Mouse (Mus musculus): ENCODE measurements around the gene Map2k3.

The Map2k3 gene

GRCm38 (mm10) chr11:60935326-60935974 is 3.6 kb downstream of the Map2k3 start:
- Histone ChIP-seq H3K36me3 (ENCODE audit: control insufficient read depth, insufficient read depth, low read length, poor library complexity, severe bottlenecking) (no peaks in the 10 kb centered on the region), H3K27me3 (ENCODE audit: control insufficient read depth, insufficient read depth, low read length, poor library complexity, severe bottlenecking) (no peaks in the 10 kb centered on the region)
- DNase-seq (ENCODE audit: low read depth, low spot score), result peak; percentile 72

GRCm38 (mm10) chr11:60935975-60936373 is 4.1 kb downstream of the Map2k3 start:
- Histone ChIP-seq H3K27me3 (ENCODE audit: control insufficient read depth, insufficient read depth, low read length, poor library complexity, severe bottlenecking) (no peaks in the 10 kb centered on the region), H3K36me3 (ENCODE audit: control insufficient read depth, insufficient read depth, low read length, poor library complexity, severe bottlenecking) (no peaks in the 10 kb centered on the region)
- peak; percentile 23 for DNase-seq (ENCODE audit: low read depth, low spot score)

GRCm38 (mm10) chr11:60937611-60938010 is 5.8 kb downstream of the Map2k3 start:
- no peaks in the 10 kb centered on the region; the same call in none of the 2 replicates for H3K36me3 ChIP-seq (ENCODE audit: control insufficient read depth, insufficient read depth, low read length, poor library complexity, severe bottlenecking)
- no peaks in the 10 kb centered on the region for H3K27me3 ChIP-seq (ENCODE audit: control insufficient read depth, insufficient read depth, low read length, poor library complexity, severe bottlenecking)
- no peak for DNase-seq (ENCODE audit: low read depth, low spot score)

- no peaks in the 10 kb centered on the region for H3K27me3 ChIP-seq (ENCODE audit: control insufficient read depth, insufficient read depth, low read length, poor library complexity, severe bottlenecking)
- H3K36me3 ChIP-seq (ENCODE audit: control insufficient read depth, insufficient read depth, low read length, poor library complexity, severe bottlenecking), result peaks cover 2% of the 10 kb centered on the region
- no peak for DNase-seq (ENCODE audit: low read depth, low spot score)
Observed at GRCm38 (mm10) chr11:60939487-60939886, 7.7 kb downstream of the Map2k3 start.

GRCm38 (mm10) chr11:60940501-60940900 is 8.7 kb downstream of the Map2k3 start:
- no peak for DNase-seq (ENCODE audit: low read depth, low spot score)
- Histone ChIP-seq H3K27me3 (ENCODE audit: control insufficient read depth, insufficient read depth, low read length, poor library complexity, severe bottlenecking) (no peaks in the 10 kb centered on the region), H3K36me3 (ENCODE audit: control insufficient read depth, insufficient read depth, low read length, poor library complexity, severe bottlenecking) (peaks cover 3% of the 10 kb centered on the region)

- peaks cover 3% of the 10 kb centered on the region for H3K36me3 ChIP-seq (ENCODE audit: control insufficient read depth, insufficient read depth, low read length, poor library complexity, severe bottlenecking)
- no peak for DNase-seq (ENCODE audit: low read depth, low spot score)
- no peaks in the 10 kb centered on the region for H3K27me3 ChIP-seq (ENCODE audit: control insufficient read depth, insufficient read depth, low read length, poor library complexity, severe bottlenecking)
Observed at GRCm38 (mm10) chr11:60941370-60941769, 9.5 kb downstream of the Map2k3 start.

GRCm38 (mm10) chr11:60942263-60943015 is 10.6 kb downstream of the Map2k3 start:
- peaks cover 3% of the 10 kb centered on the region for H3K36me3 ChIP-seq (ENCODE audit: control insufficient read depth, insufficient read depth, low read length, poor library complexity, severe bottlenecking)
- DNase-seq (ENCODE audit: low read depth, low spot score), result no peak
- H3K27me3 ChIP-seq (ENCODE audit: control insufficient read depth, insufficient read depth, low read length, poor library complexity, severe bottlenecking), result no peaks in the 10 kb centered on the region

GRCm38 (mm10) chr11:60945003-60945402 is 13.2 kb downstream of the Map2k3 start:
- H3K36me3 ChIP-seq (ENCODE audit: control insufficient read depth, insufficient read depth, low read length, poor library complexity, severe bottlenecking), result peaks cover 3% of the 10 kb centered on the region
- DNase-seq (ENCODE audit: low read depth, low spot score), result no peak
- H3K27me3 ChIP-seq (ENCODE audit: control insufficient read depth, insufficient read depth, low read length, poor library complexity, severe bottlenecking), result no peaks in the 10 kb centered on the region

GRCm38 (mm10) chr11:60951896-60952295 is 20.1 kb downstream of the Map2k3 start:
- DNase-seq (ENCODE audit: low read depth, low spot score), result no peak
- Histone ChIP-seq H3K36me3 (ENCODE audit: control insufficient read depth, insufficient read depth, low read length, poor library complexity, severe bottlenecking) (no peaks in the 10 kb centered on the region; the same call in 1 of the 2 replicates), H3K27me3 (ENCODE audit: control insufficient read depth, insufficient read depth, low read length, poor library complexity, severe bottlenecking) (no peaks in the 10 kb centered on the region)

GRCm38 (mm10) chr11:60952362-60952761 is 20.5 kb downstream of the Map2k3 start:
- DNase-seq (ENCODE audit: low read depth, low spot score), result no peak
- H3K27me3 ChIP-seq (ENCODE audit: control insufficient read depth, insufficient read depth, low read length, poor library complexity, severe bottlenecking), result no peaks in the 10 kb centered on the region

GRCm38 (mm10) chr11:60952986-60953385 is 21.2 kb downstream of the Map2k3 start:
- DNase-seq (ENCODE audit: low read depth, low spot score), result no peak
- Histone ChIP-seq H3K36me3 (ENCODE audit: control insufficient read depth, insufficient read depth, low read length, poor library complexity, severe bottlenecking) (no peaks in the 10 kb centered on the region; the same call in 1 of the 2 replicates), H3K27me3 (ENCODE audit: control insufficient read depth, insufficient read depth, low read length, poor library complexity, severe bottlenecking) (no peaks in the 10 kb centered on the region)

More at GRCm38 (mm10) chr11:60952362-60952761, 20.5 kb downstream of the Map2k3 start:
- no peaks in the 10 kb centered on the region; the same call in 1 of the 2 replicates for H3K36me3 ChIP-seq (ENCODE audit: control insufficient read depth, insufficient read depth, low read length, poor library complexity, severe bottlenecking)

GRCm38 (mm10) chr11:60953803-60954202 is 22.0 kb downstream of the Map2k3 start:
- Histone ChIP-seq H3K36me3 (ENCODE audit: control insufficient read depth, insufficient read depth, low read length, poor library complexity, severe bottlenecking) (no peaks in the 10 kb centered on the region; the same call in 1 of the 2 replicates), H3K27me3 (ENCODE audit: control insufficient read depth, insufficient read depth, low read length, poor library complexity, severe bottlenecking) (no peaks in the 10 kb centered on the region)
- DNase-seq (ENCODE audit: low read depth, low spot score), result peak; percentile 89

GRCm38 (mm10) chr11:60954255-60955104 is 22.6 kb downstream of the Map2k3 start:
- H3K27me3 ChIP-seq (ENCODE audit: control insufficient read depth, insufficient read depth, low read length, poor library complexity, severe bottlenecking), result no peaks in the 10 kb centered on the region
- no peaks in the 10 kb centered on the region; the same call in 1 of the 2 replicates for H3K36me3 ChIP-seq (ENCODE audit: control insufficient read depth, insufficient read depth, low read length, poor library complexity, severe bottlenecking)
- DNase-seq (ENCODE audit: low read depth, low spot score), result no peak

GRCm38 (mm10) chr11:60955621-60956383 is 24.0 kb downstream of the Map2k3 start:
- no peak for DNase-seq (ENCODE audit: low read depth, low spot score)
- no peaks in the 10 kb centered on the region for H3K27me3 ChIP-seq (ENCODE audit: control insufficient read depth, insufficient read depth, low read length, poor library complexity, severe bottlenecking)
- H3K36me3 ChIP-seq (ENCODE audit: control insufficient read depth, insufficient read depth, low read length, poor library complexity, severe bottlenecking), result no peaks in the 10 kb centered on the region

Measured in splenic B cell, adult 2 months (primary cell).